In genomic region chr13:45281106-45281505, GRCm38 (mm10) we compare ENCODE assay signal across 22 mouse cellular contexts.
"Had no signal": no experiment of that assay in that cellular context is flagged by ENCODE, and none has a peak within 500 bp of the region (broad histone marks: within the 10 kb centered on the region; RNA-seq: fewer than 3 reads in every experiment).

No protein-coding gene starts in this region.

- H3K4me2 ChIP-seq: intestine, embryonic 15.5 days; limb, embryonic 12.5 days; limb, embryonic 15.5 days; liver, embryonic 11.5 days; liver, embryonic 15.5 days; lung, embryonic 15.5 days; midbrain, embryonic 13.5 days; neural tube, embryonic 13.5 days; stomach, embryonic 15.5 days had no signal

- H3K36me3 ChIP-seq: intestine, embryonic 15.5 days; limb, embryonic 12.5 days; limb, embryonic 15.5 days; liver, embryonic 15.5 days; lung, embryonic 15.5 days; midbrain, embryonic 10.5 days; midbrain, embryonic 13.5 days; neural tube, embryonic 13.5 days; stomach, embryonic 15.5 days had no signal

- ATAC-seq: intestine, embryonic 15.5 days; midbrain, embryonic 13.5 days; midbrain, embryonic 16.5 days had no signal

- H3K4me3 ChIP-seq: intestine, embryonic 15.5 days; limb, embryonic 12.5 days; limb, embryonic 15.5 days; liver, embryonic 15.5 days; lung, embryonic 15.5 days; megakaryocyte, embryonic 14.5 days; midbrain, embryonic 10.5 days; midbrain, embryonic 13.5 days; myocyte; neural tube, embryonic 13.5 days; stomach, embryonic 15.5 days had no signal

- H3K9me3 ChIP-seq: intestine, embryonic 15.5 days; limb, embryonic 12.5 days; limb, embryonic 15.5 days; liver, embryonic 15.5 days; lung, embryonic 15.5 days; midbrain, embryonic 10.5 days; midbrain, embryonic 13.5 days; neural tube, embryonic 13.5 days; stomach, embryonic 15.5 days had no signal

- H3K27me3 ChIP-seq: intestine, embryonic 15.5 days; limb, embryonic 12.5 days; limb, embryonic 15.5 days; lung, embryonic 15.5 days; midbrain, embryonic 13.5 days; neural tube, embryonic 13.5 days; stomach, embryonic 15.5 days had no signal

- H3K27ac ChIP-seq: intestine, embryonic 15.5 days; kidney, postnatal 0 days; limb, embryonic 12.5 days; limb, embryonic 15.5 days; liver, embryonic 15.5 days; lung, embryonic 15.5 days; midbrain, embryonic 10.5 days; midbrain, embryonic 13.5 days; neural tube, embryonic 13.5 days; stomach, embryonic 15.5 days had no signal

- DNase-seq: kidney, adult 11 months; lung, adult 18-20 months; lung, postnatal 10 days; lung, postnatal 36 days; retina, postnatal 1 day; right cerebral cortex, postnatal 25 days; spleen, adult 18-20 months; thymus, postnatal 4 days had no signal

- H3K9ac ChIP-seq: intestine, embryonic 15.5 days; limb, embryonic 12.5 days; limb, embryonic 15.5 days; liver, embryonic 15.5 days; lung, embryonic 15.5 days; midbrain, embryonic 13.5 days; neural tube, embryonic 13.5 days; stomach, embryonic 15.5 days had no signal

- H3K4me1 ChIP-seq: intestine, embryonic 15.5 days; limb, embryonic 12.5 days; limb, embryonic 15.5 days; liver, embryonic 15.5 days; megakaryocyte, embryonic 14.5 days; midbrain, embryonic 10.5 days; midbrain, embryonic 13.5 days; neural tube, embryonic 13.5 days; stomach, embryonic 15.5 days had no signal
